Mouse (Mus musculus) neural tube, embryonic 12.5 days (tissue): ENCODE measurements around the gene Dnaja1. TPM values are rescaled to one million over a fixed set of nuclear protein-coding genes. Genes with fewer than 3 reads are reported as not detected.

Experiments
- ATAC-seq: fragments of 200-750 bp; cut with Nextera tagmentation; 2 replicates; pipeline ENCODE4 v1.8.0; 2017; ENCODE audit warnings: low read depth, mild to moderate bottlenecking, moderate TSS enrichment, moderate library complexity; ENCODE audit not compliant: low FRiP score
- H3K27ac ChIP-seq: fragments of 300-500 bp; sonication (generic); 2 replicates; pipeline ENCODE4 v1.5.1; 2016
- H3K27me3 ChIP-seq: fragments of 300-500 bp; sonication (generic); replicated peaks from 2 replicates; pipeline ENCODE4 v1.6.1; 2016; ENCODE audit warnings: mild to moderate bottlenecking
- H3K36me3 ChIP-seq: fragments of 300-500 bp; sonication (generic); 2 replicates; pipeline ENCODE4 v1.6.1; 2016; ENCODE audit warnings: mild to moderate bottlenecking
- H3K4me1 ChIP-seq: fragments of 300-500 bp; sonication (generic); 2 replicates; pipeline ENCODE4 v1.6.1; 2016
- H3K4me2 ChIP-seq: fragments of 300-500 bp; sonication (generic); replicated peaks from 2 replicates; pipeline ENCODE4 v1.6.1; 2016; ENCODE audit warnings: mild to moderate bottlenecking
- H3K4me3 ChIP-seq: fragments of 300-500 bp; sonication (generic); 2 replicates; pipeline ENCODE4 v1.5.1; 2016
- H3K9ac ChIP-seq: fragments of 300-500 bp; sonication (generic); 2 replicates; pipeline ENCODE4 v1.6.1; 2016; ENCODE audit warnings: mild to moderate bottlenecking
- H3K9me3 ChIP-seq: fragments of 300-500 bp; sonication (generic); 2 replicates; pipeline ENCODE4 v1.6.1; 2016; ENCODE audit warnings: mild to moderate bottlenecking
- WGBS: fragments of 180-500 bp; shearing (Covaris S2); methylation state at CpG from one replicate; pipeline ENCODE4 v1.1.7; 2016; 5-methylcytosine and 5-hydroxymethylcytosine counted together
- polyA plus RNA-seq: library from polyadenylated mRNA; unstranded; fragments of >200 nt; fragmentation: Nextera tagmentation; extraction: Ambion mirVana; gene quantifications from 2 replicates; pipeline ENCODE4 v1.2.1, GENCODE M21; 2016

Gene Dnaja1
- polyA plus RNA-seq, 1 experiment from 2014 or later = 701 TPM

GRCm38 (mm10) chr4:40757780-40758420, 36.0 kb downstream of the Dnaja1 start, which contains the start of gene Smu1:
TSS of gene Smu1 (minus strand) at chr4:40757923.
- Histone ChIP-seq H3K4me3 (peak within 1 kb of the TSS; percentile 82), H3K9me3 (no peaks in the 10 kb centered on the region), H3K4me2 (peak within 1 kb of the TSS; percentile 62), H3K27me3 (no peaks in the 10 kb centered on the region; the same call in 1 of the 2 replicates), H3K9ac (peak within 1 kb of the TSS; percentile 86), H3K27ac (no peak within 1 kb of the TSS), H3K4me1 (peaks cover 2% of the 10 kb centered on the region; the same call in 1 of the 2 replicates), H3K36me3 (peaks cover 26% of the 10 kb centered on the region)
- ATAC-seq = peak; percentile 98
- WGBS = under 1% methylated on average over 40 of the region's 40 CpGs

GRCm38 (mm10) chr4:40759876-40760275, 37.9 kb downstream of the Dnaja1 start:
- H3K36me3 ChIP-seq = peaks cover 7% of the 10 kb centered on the region; the same call in 1 of the 2 replicates
- H3K27ac ChIP-seq = no peak overlapping the region
- H3K9ac ChIP-seq = no peak overlapping the region
- H3K27me3 ChIP-seq = no peaks in the 10 kb centered on the region; the same call in 1 of the 2 replicates
- no peak overlapping the region for H3K4me2 ChIP-seq
- no peak for ATAC-seq
- no peak overlapping the region for H3K4me3 ChIP-seq
- WGBS = 56% methylated on average over 5 of the region's 5 CpGs
- peaks cover 2% of the 10 kb centered on the region; the same call in 1 of the 2 replicates for H3K4me1 ChIP-seq
- no peaks in the 10 kb centered on the region for H3K9me3 ChIP-seq

- H3K27me3 ChIP-seq = peaks cover 3% of the 10 kb centered on the region; the same call in 1 of the 2 replicates
- no peak overlapping the region for H3K9ac ChIP-seq
- no peak overlapping the region for H3K4me3 ChIP-seq
- H3K27ac ChIP-seq = no peak overlapping the region
- 28% methylated on average over 12 of the region's 12 CpGs for WGBS
- peak; percentile 59; the same call in 1 of the 2 replicates for ATAC-seq
- no peaks in the 10 kb centered on the region for H3K9me3 ChIP-seq
- peaks cover 7% of the 10 kb centered on the region; the same call in 1 of the 2 replicates for H3K4me1 ChIP-seq
- H3K4me2 ChIP-seq = peak overlapping the region; percentile 45
- no peaks in the 10 kb centered on the region for H3K36me3 ChIP-seq
Observed at GRCm38 (mm10) chr4:40774279-40775259, 52.6 kb downstream of the Dnaja1 start.

GRCm38 (mm10) chr4:40776416-40776815, 54.5 kb downstream of the Dnaja1 start:
- H3K27me3 ChIP-seq = peaks cover 3% of the 10 kb centered on the region; the same call in 1 of the 2 replicates
- WGBS = 81% methylated on average over 4 of the region's 4 CpGs

GRCm38 (mm10) chr4:40777116-40777515, 55.2 kb downstream of the Dnaja1 start:
- 13% methylated on average over 2 of the region's 2 CpGs for WGBS
- no peaks in the 10 kb centered on the region for H3K36me3 ChIP-seq
- ATAC-seq = no peak
- no peaks in the 10 kb centered on the region for H3K9me3 ChIP-seq
- no peak overlapping the region for H3K4me2 ChIP-seq
- no peak overlapping the region for H3K27ac ChIP-seq
- peaks cover 3% of the 10 kb centered on the region; the same call in 1 of the 2 replicates for H3K27me3 ChIP-seq
- H3K9ac ChIP-seq = no peak overlapping the region
- H3K4me3 ChIP-seq = no peak overlapping the region
- H3K4me1 ChIP-seq = peaks cover 7% of the 10 kb centered on the region; the same call in 1 of the 2 replicates

More at GRCm38 (mm10) chr4:40776416-40776815, 54.5 kb downstream of the Dnaja1 start:
- no peaks in the 10 kb centered on the region for H3K36me3 ChIP-seq
- no peak overlapping the region for H3K4me3 ChIP-seq
- no peak overlapping the region for H3K9ac ChIP-seq
- H3K9me3 ChIP-seq = no peaks in the 10 kb centered on the region
- H3K4me2 ChIP-seq = no peak overlapping the region
- H3K27ac ChIP-seq = no peak overlapping the region
- H3K4me1 ChIP-seq = peaks cover 7% of the 10 kb centered on the region; the same call in 1 of the 2 replicates
- no peak for ATAC-seq

GRCm38 (mm10) chr4:40778656-40779055, 56.7 kb downstream of the Dnaja1 start:
- Histone ChIP-seq H3K4me3 (no peak overlapping the region), H3K9ac (no peak overlapping the region), H3K27ac (no peak overlapping the region), H3K9me3 (no peaks in the 10 kb centered on the region), H3K36me3 (no peaks in the 10 kb centered on the region), H3K4me2 (no peak overlapping the region), H3K4me1 (peaks cover 6% of the 10 kb centered on the region; the same call in 1 of the 2 replicates), H3K27me3 (peaks cover 3% of the 10 kb centered on the region; the same call in 1 of the 2 replicates)
- ATAC-seq = no peak
- WGBS = 87% methylated on average over 6 of the region's 6 CpGs

- H3K4me3 ChIP-seq = no peak overlapping the region
- H3K9me3 ChIP-seq = no peaks in the 10 kb centered on the region
- H3K27ac ChIP-seq = no peak overlapping the region
- 31% methylated on average over 3 of the region's 3 CpGs for WGBS
- no peak overlapping the region for H3K9ac ChIP-seq
- H3K36me3 ChIP-seq = no peaks in the 10 kb centered on the region
- no peak for ATAC-seq
- no peak overlapping the region for H3K4me2 ChIP-seq
- no peaks in the 10 kb centered on the region for H3K27me3 ChIP-seq
- H3K4me1 ChIP-seq = no peaks in the 10 kb centered on the region
Observed at GRCm38 (mm10) chr4:40781143-40781542, 59.2 kb downstream of the Dnaja1 start.

GRCm38 (mm10) chr4:40781797-40782495, 60.0 kb downstream of the Dnaja1 start:
- no peaks in the 10 kb centered on the region for H3K4me1 ChIP-seq
- 74% methylated on average over 8 of the region's 8 CpGs for WGBS
- no peak overlapping the region for H3K4me2 ChIP-seq
- H3K9ac ChIP-seq = no peak overlapping the region
- H3K27me3 ChIP-seq = no peaks in the 10 kb centered on the region
- H3K27ac ChIP-seq = no peak overlapping the region
- no peak overlapping the region for H3K4me3 ChIP-seq
- H3K9me3 ChIP-seq = no peaks in the 10 kb centered on the region
- no peak for ATAC-seq
- no peaks in the 10 kb centered on the region for H3K36me3 ChIP-seq

GRCm38 (mm10) chr4:40783049-40783448, 61.1 kb downstream of the Dnaja1 start:
- H3K9me3 ChIP-seq = no peaks in the 10 kb centered on the region
- H3K4me1 ChIP-seq = no peaks in the 10 kb centered on the region
- no peak overlapping the region for H3K4me2 ChIP-seq
- ATAC-seq = no peak
- 96% methylated on average over 4 of the region's 4 CpGs for WGBS
- no peak overlapping the region for H3K9ac ChIP-seq
- H3K4me3 ChIP-seq = no peak overlapping the region
- no peak overlapping the region for H3K27ac ChIP-seq
- H3K27me3 ChIP-seq = no peaks in the 10 kb centered on the region
- H3K36me3 ChIP-seq = no peaks in the 10 kb centered on the region

- H3K4me1 ChIP-seq = no peaks in the 10 kb centered on the region
- no peak overlapping the region for H3K4me3 ChIP-seq
- ATAC-seq = no peak
- no peak overlapping the region for H3K4me2 ChIP-seq
- H3K27me3 ChIP-seq = no peaks in the 10 kb centered on the region
- H3K36me3 ChIP-seq = no peaks in the 10 kb centered on the region
- H3K9me3 ChIP-seq = no peaks in the 10 kb centered on the region
- 85% methylated on average over 10 of the region's 10 CpGs for WGBS
- no peak overlapping the region for H3K27ac ChIP-seq
- no peak overlapping the region for H3K9ac ChIP-seq
Observed at GRCm38 (mm10) chr4:40784556-40785169, 62.7 kb downstream of the Dnaja1 start.

GRCm38 (mm10) chr4:40785620-40786166, 63.7 kb downstream of the Dnaja1 start:
- Histone ChIP-seq H3K27ac (no peak overlapping the region), H3K9ac (no peak overlapping the region), H3K36me3 (no peaks in the 10 kb centered on the region), H3K4me1 (no peaks in the 10 kb centered on the region), H3K27me3 (no peaks in the 10 kb centered on the region), H3K9me3 (no peaks in the 10 kb centered on the region), H3K4me3 (no peak overlapping the region), H3K4me2 (no peak overlapping the region)
- no peak for ATAC-seq
- WGBS = 79% methylated on average over 9 of the region's 9 CpGs
